Mouse (Mus musculus): ENCODE measurements around the gene Ift140.

The Ift140 gene

DNA sequence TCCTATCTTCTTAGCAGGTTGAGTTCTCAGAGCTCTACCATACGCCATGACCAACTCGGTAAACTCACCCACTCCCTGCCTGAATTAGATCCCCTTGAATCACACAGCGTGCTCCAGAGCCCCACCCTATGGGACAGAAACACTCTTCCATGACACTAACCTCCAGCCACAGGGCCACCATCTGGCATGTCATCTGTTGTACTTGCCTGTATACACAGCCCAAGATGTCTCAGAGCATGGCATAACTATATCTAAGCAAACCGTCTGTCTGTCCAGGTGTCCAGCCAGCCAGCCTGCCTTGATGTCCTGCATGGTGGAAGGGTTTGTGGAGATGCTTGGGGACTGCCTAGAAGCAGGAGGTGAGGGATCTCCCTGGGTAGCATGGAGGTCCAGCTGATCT lies 61.0 kb downstream of the Ift140 start:
- no peak for DNase-seq (ENCODE audit: low read depth, low spot score)

- DNase-seq (ENCODE audit: low read depth, low spot score) = peak; percentile 10
These were observed 62.0 kb downstream of the Ift140 start for GRCm38 (mm10) chr17:25077771-25078372.

GRCm38 (mm10) chr17:25080210-25080609 lies 64.3 kb downstream of the Ift140 start:
- DNase-seq (ENCODE audit: low read depth, low spot score) = no peak

- DNase-seq (ENCODE audit: low read depth, low spot score) = peak; percentile 14
These were observed 65.1 kb downstream of the Ift140 start for GRCm38 (mm10) chr17:25080960-25081381.

- DNase-seq (ENCODE audit: low read depth, low spot score) = peak; percentile 59
These were observed 66.4 kb downstream of the Ift140 start for GRCm38 (mm10) chr17:25082081-25082847.

DNA sequence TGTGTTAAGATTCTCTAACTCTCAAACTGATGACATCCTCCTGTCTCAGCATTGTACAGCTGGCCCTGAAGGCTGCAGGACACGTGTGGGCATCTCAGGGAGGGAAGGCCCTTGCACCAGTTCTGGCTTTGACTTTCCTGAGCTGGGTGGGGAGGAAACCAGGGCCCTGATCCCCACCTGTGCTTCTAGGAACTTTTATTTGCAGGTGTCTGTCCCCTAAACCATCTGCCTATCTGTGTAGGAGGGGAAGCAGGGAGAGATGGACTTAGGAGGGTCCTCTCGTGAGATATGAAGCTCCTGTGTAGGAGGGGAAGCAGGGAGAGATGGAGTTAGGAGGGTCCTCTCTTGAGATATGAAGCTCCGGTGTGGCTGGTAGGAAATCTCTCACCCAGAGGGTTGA lies 67.0 kb downstream of the Ift140 start:
- DNase-seq (ENCODE audit: low read depth, low spot score) = peak; percentile 25

DNA sequence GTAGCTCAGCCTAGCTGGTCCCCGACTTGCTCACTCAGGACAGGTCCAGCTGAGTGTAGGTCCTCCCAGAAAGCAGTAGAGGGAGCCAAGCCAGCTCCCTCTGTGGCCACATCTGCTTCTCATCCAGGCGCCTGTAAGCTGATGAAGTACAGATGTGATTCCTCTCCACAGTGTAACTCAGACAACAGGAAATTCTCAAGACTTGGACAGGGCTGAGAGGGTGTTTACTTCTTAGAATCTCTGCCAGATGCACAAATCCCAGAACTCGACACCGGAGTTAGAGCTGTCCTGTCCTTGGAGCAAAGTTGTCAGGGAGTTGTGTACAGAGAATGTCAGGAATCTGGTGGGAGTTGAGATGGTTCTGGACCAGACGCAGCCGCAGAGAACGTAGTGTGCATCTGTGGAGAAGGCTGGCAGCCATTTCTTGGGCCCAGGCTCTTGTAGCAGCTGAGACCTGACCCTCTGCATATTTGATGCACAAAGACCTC lies 67.6 kb downstream of the Ift140 start, which contains the start of gene Tmem204:
Gene Tmem204, minus strand, starts transcription at position 148 of the 488 bp plus-strand sequence.
- peak; percentile 99 for DNase-seq (ENCODE audit: low read depth, low spot score)

DNA sequence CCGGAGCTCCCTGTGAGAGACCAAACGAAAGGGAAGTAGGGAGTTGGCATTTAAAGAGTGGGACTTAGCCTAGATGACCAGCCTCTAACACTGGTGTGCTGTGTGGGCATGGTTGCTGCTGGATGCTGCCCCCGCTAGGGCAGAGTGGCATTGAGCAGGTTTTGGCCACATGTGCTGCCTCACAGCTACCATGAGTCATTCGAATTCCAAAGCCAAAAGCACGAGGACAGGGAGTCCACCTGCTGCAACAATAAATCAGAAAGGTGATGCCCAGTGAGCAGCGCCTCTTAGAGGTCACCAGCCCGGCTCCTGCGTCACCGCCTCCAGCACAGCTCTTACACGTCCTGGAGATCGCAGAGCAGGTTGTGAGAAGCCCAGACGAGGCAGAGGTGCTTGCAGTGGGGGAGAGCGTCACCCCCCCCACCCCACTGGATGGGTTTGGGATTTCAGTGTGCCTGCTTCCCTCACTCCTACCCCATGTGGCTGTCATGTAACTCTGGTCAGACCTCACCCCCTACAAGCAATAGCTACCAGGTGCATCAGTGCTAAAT lies 69.0 kb downstream of the Ift140 start:
- DNase-seq (ENCODE audit: low read depth, low spot score) = peak; percentile 58

DNA sequence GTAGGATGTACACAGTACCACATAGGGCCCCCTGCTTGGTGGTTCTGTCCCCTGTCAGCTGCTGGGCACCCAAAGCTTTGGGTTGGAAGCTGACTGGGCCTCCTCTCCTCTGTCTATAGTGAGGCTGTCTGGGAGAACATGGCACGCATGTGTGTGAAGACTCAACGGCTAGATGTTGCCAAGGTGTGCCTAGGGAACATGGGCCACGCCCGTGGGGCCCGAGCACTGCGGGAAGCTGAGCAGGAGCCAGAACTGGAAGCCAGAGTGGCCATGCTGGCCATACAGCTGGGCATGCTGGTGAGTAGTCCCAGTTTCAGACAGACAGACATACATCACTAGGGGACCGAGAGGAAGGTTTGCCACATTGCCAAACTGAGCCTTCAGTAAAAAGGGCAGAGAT lies 70.8 kb downstream of the Ift140 start:
- DNase-seq (ENCODE audit: low read depth, low spot score) = no peak

DNA sequence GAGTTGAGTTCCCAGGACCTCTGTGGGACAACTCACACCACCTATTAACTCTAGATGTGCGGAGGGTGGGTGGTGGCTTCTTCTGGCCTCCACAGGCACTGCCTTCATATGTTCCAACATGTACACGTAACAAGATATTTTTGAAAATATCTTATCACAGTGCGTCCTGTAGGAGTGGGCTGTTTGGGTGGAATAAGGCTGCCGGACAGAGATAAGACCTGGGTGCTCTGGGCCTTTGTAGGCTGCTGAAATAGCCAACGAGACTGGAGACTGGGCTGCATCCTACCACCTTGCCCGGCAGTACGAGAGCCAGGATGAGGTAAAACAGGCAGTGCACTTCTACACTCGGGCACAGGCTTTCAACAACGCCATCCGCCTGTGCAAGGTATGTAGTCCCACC lies 73.3 kb downstream of the Ift140 start:
- DNase-seq (ENCODE audit: low read depth, low spot score) = no peak

DNA sequence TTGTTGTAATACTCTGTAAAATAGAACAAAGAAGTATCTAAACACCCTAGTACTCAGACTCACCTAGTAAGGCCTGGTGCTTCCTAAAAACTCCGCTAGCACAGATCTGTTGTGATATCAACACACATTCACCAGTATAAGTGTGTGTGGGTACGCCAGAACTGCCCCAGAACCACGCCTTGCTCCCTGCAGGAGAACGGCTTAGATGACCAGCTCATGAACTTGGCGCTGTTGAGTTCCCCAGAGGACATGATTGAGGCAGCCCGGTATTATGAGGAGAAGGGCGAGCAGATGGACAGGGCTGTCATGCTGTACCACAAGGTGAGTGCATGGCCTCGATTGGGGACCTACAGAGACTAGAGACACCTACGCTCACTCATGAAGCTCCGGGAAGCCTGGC lies 74.6 kb downstream of the Ift140 start:
- no peak for DNase-seq (ENCODE audit: low read depth, low spot score)

- no peak for DNase-seq (ENCODE audit: low read depth, low spot score)
These were observed 80.3 kb downstream of the Ift140 start for GRCm38 (mm10) chr17:25096221-25096620.

DNA sequence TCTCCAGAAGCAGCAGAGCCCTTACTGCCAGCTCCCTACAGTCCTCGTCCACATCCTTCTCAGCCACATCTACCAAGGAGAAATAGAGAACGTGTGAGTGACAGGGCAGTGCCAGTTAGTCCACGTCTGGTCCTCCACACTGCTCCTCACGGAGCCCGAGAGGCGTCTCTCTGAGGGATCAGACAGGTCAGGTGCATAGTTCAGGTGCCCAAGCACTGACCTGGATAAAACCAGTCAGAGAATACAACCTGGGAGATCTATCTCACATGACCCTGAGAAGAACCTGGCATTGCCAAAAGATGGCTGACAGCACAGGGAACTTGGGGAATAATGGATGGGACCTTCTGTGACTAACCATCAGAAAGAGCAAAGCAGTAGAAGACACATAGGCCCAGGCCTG lies 84.2 kb downstream of the Ift140 start:
- no peak for DNase-seq (ENCODE audit: low read depth, low spot score)

GRCm38 (mm10) chr17:25101338-25101737 lies 85.5 kb downstream of the Ift140 start:
- no peak for DNase-seq (ENCODE audit: low read depth, low spot score)

DNA sequence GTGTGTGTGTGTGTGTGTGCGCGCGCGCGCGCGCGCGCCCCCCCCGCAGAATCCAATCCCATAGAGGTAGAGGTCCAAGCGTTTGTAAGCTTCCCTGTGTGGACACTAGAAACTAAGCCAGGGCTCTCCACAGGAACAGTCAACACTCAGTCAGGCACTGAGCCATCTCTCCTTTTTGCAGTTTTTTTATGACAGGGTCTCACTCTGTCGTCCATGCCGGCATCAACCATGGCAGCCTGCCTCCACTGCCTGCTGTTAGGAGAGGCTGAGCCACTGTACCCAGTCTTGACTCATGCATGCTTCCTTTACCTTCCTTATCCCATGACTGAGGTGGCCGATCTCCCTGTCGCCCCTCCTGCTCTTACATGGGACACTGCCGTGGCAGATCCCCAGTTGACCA lies 91.9 kb downstream of the Ift140 start:
- DNase-seq (ENCODE audit: low read depth, low spot score) = no peak

DNA sequence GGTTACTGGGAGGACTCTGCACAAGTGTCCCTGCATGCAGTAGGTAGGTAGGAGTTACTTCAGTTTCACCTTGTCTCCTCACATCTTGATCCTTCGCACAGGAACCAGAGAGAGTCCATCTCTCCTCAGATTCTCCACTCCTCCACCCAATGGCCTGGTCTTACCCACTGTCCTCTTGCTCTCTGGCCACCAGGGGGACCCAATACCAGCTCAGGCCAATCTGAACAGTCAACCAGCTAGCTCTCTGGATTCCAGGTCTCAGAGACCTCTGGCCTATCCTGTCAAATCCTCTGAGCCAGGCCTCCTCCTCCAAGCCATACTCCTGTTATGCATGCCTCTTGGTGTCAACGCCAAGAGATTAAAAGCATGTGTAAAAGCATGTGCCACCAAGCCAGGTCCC lies 93.7 kb downstream of the Ift140 start:
- peak; percentile 84 for DNase-seq (ENCODE audit: low read depth, low spot score)

GRCm38 (mm10) chr17:25110590-25110989 lies 94.7 kb downstream of the Ift140 start:
- no peak for DNase-seq (ENCODE audit: low read depth, low spot score)

DNA sequence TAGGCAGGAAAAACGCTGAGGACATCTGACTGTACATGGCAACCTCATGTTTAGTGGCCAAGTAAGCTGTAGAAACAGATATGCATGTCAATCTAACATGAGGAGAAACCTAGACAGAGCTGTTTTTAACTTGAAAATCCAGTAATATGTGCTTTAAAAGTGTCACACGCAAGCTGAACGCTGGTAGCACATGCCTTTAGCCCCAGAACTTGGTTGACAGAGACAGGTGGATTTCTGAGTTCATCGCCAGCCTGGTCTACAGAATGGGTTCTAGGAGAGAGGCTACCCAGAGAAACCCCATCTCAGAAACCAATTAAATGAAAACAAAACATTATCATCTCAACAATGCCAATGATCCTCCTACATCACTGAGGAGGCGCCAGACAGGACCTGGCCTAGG lies 95.3 kb downstream of the Ift140 start:
- no peak for DNase-seq (ENCODE audit: low read depth, low spot score)

DNA sequence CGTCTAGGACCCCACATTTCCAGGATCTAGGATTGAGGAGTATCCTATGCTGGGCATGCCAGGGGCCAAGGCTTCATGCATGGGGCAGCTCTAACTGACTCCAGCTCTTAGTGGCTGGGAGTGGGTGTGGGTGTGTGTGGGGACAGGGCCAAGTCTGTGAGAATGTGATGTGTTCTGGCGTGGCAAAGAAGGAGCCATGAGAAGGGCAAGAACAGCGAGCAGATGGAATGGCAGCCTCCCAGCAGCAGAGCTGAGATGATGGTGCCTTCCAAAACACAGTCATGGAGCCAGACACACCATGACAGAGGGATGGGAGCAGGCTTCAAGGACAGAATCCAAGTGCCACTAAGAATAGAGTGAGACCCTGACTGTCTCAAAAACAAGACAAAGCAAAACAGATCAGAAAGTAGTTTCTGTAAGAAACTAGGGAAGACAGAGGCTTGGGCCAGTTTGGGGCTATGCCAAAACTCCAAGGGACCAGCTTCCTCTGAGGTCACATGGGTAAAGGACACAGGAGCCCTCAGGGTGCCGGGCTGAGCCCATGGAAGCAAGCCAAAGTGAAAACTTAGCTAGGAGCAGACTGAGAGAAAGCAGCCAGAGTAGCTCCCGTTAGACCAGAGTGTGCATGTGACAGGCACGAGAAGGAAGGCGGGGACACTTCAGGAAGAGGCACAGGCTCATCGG lies 96.0 kb downstream of the Ift140 start:
- no peak for DNase-seq (ENCODE audit: low read depth, low spot score)

GRCm38 (mm10) chr17:25112423-25112810 lies 96.5 kb downstream of the Ift140 start:
- DNase-seq (ENCODE audit: low read depth, low spot score) = no peak

GRCm38 (mm10) chr17:25114908-25115645 lies 99.2 kb downstream of the Ift140 start:
- peak; percentile 53 for DNase-seq (ENCODE audit: low read depth, low spot score)
